Mouse (Mus musculus): Measurements from ENCODE around the gene Trap1a. TPM values are rescaled to one million over a fixed set of nuclear protein-coding genes. Genes with fewer than 3 reads are reported as not detected.
"Not testable (repeated sequence)": the region's sequence is repeated elsewhere in the genome, so short reads cannot be mapped to it uniquely, and the experiment has no call there.

Trap1a gene
- total RNA-seq (2021) = not detected
- long read RNA-seq, experiment 1 = 0 reads
- long read RNA-seq, experiment 2 = 0 reads

DNA sequence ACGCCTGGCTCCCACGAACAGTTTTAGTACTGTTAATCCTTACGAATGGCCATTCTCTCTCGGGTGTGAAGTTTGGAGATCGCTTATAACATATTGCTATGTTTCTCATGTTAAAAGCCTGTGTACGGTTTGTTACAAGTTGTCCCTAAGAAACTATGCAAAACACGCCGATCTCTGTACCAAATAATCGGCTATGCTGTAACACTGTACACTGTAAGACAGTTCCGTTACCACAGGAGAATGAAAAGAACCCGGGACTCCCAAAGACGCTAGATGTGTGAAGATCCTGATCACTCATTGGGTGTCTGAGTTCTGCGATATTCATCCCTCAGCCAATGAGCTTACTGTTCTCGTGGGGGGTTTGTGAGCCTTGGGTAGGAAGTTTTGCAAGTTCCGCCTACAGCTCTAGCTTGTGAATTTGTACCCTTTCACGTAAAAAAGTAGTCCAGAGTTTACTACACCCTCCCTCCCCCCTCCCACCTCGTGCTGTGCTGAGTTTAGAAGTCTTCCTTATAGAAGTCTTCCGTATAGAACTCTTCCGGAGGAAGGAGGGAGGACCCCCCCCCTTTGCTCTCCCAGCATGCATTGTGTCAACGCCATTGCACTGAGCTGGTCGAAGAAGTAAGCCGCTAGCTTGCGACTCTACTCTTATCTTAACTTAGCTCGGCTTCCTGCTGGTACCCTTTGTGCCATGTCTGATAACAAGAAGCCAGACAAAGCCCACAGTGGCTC is at the start of gene Trap1a:
Gene Trap1a (plus strand): TSS at position 421 of the 732 bp plus-strand sequence.
- TF ChIP-seq CTCF (conservative IDR thresholded peaks at IDR 0.05) = no peak
- DNase-seq (ENCODE audit: low spot score in 2 of 2) = no peak
- Histone ChIP-seq H3K4me3 (no peak within 1 kb of the TSS), H3K27ac (no peak within 1 kb of the TSS)

DNA sequence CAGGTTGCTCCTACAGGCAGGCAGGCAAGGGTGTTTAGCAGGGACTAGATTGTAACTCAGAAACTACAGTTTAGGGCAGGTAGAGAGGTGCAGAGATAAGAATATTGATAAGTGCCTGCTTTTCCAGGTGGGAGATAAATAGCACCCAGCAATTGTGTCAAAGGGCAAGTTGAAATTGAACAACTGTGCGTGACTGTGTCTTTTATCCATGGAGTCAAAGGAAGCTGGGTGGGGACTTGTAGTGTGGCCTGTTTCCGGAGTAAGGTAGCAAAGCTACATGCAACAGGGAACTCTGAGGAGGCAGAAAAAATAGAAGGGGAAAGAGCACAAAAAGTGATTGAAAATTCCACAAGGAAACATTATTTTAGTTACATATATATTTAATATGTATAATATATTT is 40.4 kb upstream of the Trap1a start:
- Histone ChIP-seq H3K4me3 (no peak overlapping the region), H3K27ac (no peak overlapping the region)
- no peak for DNase-seq (ENCODE audit: low spot score in 2 of 2)
- TF ChIP-seq CTCF (conservative IDR thresholded peaks at IDR 0.05) = no peak

DNA sequence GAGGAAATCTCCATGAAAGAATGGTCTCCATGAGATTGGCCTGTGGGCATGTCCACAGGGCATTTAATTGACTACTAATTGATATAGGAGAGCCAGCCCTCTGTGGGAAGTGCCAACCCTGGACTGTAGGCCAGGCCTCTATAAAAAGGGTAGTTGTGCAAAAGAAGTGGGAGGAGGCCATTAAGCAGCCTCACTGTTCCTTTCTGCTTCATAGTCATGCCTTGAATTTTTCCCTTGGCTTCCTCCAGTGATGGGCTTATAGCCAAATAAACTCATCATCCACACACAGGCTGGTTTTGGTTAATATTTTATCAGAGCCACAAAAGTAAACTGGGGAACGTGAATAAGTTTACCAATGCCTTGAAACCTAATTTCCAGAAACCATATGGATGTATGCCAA is 38.2 kb upstream of the Trap1a start:
- Histone ChIP-seq H3K4me3 (no peak overlapping the region), H3K27ac (no peak overlapping the region)
- TF ChIP-seq CTCF (conservative IDR thresholded peaks at IDR 0.05) = no peak
- DNase-seq (ENCODE audit: low spot score in 2 of 2) = no peak

DNA sequence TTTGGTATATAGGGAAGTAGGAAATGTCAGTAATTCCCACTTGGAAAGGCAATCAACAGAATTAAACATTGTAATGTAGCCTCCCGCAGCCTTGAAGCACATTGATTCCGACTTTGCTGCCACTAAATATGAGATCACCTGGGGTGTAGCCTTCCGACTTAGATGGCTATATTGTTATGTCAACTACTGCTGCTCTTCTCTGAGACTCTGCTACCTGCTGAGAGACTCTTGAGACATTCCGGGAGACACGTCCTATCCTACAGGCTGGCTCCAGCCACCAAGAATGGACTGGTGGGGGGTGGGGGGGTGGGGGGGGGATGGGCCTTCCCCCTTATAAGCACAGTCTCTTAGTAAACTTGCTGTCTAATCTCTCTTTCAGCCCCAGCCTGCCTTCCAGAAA is 16.1 kb upstream of the Trap1a start:
- not testable (repeated sequence) for H3K27ac ChIP-seq; H3K4me3 ChIP-seq; DNase-seq (ENCODE audit: low spot score in 2 of 2)

DNA sequence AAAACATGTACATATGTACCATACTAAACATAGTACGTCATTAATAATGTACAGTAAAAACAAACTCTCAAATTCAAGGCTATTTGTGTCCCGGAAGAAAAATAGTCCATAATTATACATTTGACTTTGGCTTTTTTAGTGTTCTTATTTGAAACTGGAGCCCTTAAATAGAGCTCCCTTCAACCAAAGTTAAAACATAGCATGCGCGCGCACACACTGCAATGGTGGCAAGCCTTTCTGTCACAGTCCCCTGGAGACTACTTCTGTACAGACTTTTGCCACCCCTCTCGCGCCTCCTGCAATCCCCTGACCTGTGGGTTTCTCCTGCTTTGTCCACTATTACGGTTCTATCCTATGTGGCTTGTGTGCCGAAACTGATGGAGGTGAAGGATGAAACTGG is 900 bp upstream of the Trap1a start:
- no peak overlapping the region for H3K4me3 ChIP-seq
- H3K27ac ChIP-seq = no peak overlapping the region
- no peak for DNase-seq (ENCODE audit: low spot score in 2 of 2)
- no peak for TF ChIP-seq CTCF (conservative IDR thresholded peaks at IDR 0.05)

DNA sequence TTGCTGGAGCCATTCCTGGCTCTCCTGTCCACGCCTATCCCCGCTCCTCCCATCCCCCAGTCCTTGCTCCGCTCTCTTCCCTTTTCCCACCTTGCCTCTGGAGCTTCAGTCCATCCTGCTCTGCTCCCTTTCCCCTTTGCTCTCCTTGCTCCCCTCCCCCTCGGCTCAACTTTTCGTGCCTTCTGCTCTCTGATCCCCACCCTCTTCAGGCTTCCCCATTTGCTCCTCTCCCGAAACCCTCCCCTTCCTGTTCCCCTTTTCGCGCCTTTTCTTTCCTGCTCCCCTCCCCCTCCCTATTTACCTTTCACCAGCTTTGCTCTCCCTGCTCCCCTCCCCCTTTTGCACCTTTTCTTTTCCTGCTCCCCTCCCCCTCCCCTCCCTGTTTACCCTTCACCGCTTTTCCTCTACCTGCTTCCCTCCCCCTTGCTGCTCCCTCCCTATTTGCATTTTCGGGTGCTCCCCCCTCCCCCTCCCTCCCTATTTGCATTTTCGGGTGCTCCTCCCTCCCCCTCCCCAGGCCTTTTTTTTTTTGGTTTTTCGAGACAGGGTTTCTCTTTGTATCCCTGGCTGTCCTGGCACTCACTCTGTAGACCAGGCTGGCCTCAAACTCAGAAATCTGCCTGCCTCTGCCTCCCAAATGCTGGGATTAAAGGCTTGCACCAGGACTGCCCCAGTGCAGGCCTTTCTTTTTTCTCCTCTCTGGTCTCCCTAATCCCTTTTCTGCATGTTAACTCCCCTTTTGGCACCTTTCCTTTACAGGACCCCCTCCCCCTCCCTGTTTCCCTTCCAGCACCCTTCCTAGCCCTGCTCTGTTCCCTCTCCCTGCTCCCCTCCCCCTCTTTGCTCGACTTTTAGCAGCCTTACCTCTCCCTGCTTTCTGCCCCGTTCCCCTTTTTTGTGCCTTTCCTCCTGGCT is 1.3 kb downstream of the Trap1a start:
- no peak for TF ChIP-seq CTCF (conservative IDR thresholded peaks at IDR 0.05)

DNA sequence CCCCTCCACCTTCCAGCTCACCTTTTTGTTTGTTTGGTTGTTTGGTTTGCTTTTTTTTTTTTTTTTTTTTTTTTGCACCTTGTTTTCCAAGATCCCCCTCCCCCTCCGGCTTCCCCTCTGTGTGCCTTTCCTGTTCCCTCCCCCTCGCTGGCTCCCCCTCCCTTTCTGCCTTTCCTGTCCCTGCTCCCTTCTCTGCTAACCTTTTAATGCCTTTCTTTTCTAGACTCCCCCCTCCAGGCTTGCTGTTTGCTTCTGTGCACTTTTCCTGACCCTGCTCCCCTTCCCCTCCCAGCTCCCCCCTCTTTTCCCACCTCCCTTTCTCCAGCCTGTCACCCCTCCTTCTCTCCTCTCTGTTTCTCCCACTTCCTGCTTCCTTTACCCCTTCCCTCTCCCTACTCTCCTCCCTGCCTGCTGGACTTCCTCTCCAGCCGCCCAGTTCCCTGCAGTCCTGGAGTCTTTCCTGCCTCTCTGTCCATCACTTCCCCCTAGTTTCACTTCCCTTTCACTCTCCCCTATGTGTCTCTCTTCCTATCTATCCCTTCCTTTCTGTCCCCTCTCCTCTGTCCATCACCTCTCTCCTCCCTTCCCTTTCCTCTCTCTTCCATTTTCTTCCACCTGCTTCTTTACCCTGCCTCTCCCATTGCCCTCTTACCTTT is 2.1 kb downstream of the Trap1a start:
- no peak for TF ChIP-seq CTCF (conservative IDR thresholded peaks at IDR 0.05)
- no peak overlapping the region for H3K27ac ChIP-seq
- DNase-seq (ENCODE audit: low spot score in 2 of 2) = no peak
- no peak overlapping the region for H3K4me3 ChIP-seq

More for the DNA sequence above, 1.3 kb downstream of the Trap1a start:
- Histone ChIP-seq H3K4me3 (no peak overlapping the region), H3K27ac (no peak overlapping the region)
- DNase-seq (ENCODE audit: low spot score in 2 of 2) = no peak

DNA sequence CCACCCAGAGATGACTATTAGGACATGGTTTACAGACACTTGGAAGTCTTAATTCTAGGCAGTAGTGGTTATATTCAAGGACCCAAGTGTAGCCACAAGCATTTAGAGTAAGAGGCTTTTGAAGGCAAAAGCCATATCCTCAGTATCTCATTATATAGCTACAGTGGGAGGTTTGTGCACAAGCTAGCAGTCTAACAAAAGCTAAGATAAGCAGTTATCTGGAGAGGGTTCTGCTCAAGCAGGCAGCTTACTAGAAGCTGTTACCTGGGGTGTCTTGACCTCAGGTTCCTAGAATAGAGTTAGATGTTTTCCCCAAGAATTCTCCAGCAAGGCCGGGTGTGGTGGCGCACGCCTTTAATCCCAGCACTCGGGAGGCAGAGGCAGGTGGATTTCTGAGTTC is 6.1 kb downstream of the Trap1a start:
- no peak for DNase-seq (ENCODE audit: low spot score in 2 of 2)
- no peak overlapping the region for H3K4me3 ChIP-seq
- no peak overlapping the region for H3K27ac ChIP-seq
- no peak for TF ChIP-seq CTCF (conservative IDR thresholded peaks at IDR 0.05)

DNA sequence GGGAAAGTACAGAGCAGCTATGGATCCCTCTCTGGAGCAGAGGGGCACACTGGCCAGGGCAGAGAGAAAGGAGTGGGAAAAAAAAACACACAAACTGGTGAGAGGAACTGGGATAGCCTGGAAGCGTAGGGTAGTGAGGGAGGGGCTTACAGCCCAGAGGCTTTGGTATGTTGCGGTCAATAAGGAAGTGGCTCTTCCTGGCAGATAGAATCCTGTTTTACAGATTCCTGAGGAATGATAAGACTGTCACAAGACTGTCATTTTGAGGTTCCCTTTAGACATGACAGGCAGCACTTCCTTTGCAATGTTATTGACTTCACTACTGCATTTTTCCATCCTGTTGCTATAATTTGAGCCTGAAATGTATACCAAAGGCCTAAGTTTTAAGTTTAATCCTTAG is 7.7 kb downstream of the Trap1a start:
- no peak overlapping the region for H3K4me3 ChIP-seq
- no peak overlapping the region for H3K27ac ChIP-seq
- DNase-seq (ENCODE audit: low spot score in 2 of 2) = no peak
- TF ChIP-seq CTCF (conservative IDR thresholded peaks at IDR 0.05) = no peak

DNA sequence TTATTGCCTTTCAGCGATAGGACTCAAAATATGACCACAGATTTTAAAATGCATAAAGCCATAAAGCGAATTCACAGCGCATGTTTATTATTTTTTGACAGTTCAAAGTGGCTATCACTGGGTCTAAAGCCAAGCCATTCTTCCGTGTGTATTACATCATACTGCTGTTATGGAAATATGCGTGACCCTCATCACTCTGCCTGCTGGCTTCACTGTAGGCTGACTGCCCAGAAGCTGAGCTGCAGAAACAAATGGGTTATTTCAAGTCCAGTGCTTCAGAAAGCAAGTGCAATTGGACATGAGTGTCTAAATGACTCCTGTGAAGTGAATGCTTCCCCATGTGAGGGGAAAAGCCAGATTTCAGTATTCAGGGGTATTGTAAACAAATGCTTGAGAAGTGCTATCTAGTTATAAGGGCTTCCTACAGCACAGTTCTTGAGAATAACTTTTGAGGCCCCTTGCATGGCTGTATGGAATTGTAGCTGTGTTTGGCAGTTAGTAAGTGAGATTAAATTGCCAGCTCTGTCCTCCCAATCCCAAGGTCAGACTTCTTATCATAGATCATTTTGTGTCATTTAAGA is 18.8 kb downstream of the Trap1a start:
- no peak for TF ChIP-seq CTCF (conservative IDR thresholded peaks at IDR 0.05)
- no peak for DNase-seq (ENCODE audit: low spot score in 2 of 2)

DNA sequence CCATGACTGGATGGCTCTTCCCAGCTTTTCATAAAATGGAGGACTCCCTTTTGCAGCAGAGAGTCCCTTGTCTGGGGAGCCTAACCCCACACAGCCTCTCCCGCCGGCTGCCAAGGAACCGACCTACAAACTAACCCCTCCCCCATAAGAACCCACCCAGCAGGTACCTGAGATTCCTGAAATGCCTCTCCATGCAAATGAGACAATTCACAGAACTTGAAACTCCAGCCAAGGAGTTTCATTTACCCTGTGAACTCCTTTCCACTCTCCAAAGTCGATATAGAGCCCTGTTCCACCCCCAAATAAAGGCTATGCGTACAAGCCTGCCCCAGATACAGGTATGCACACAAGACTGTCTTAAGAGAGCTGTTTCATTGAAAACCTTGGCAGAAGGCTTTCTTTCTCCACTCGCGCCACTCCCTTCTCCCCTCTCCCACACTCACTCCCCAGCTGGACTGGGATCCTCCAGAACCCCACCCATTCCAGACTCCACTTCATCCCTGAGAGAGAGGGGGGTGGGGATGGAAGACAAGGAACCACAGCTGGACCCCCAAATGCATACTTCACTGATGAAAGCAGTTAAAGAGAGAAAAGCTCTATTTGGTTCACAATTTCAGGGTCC is 24.3 kb downstream of the Trap1a start:
- H3K27ac ChIP-seq = no peak overlapping the region
- TF ChIP-seq CTCF (conservative IDR thresholded peaks at IDR 0.05) = no peak

More for the DNA sequence above, 18.8 kb downstream of the Trap1a start:
- Histone ChIP-seq H3K27ac (no peak overlapping the region), H3K4me3 (no peak overlapping the region)

DNA sequence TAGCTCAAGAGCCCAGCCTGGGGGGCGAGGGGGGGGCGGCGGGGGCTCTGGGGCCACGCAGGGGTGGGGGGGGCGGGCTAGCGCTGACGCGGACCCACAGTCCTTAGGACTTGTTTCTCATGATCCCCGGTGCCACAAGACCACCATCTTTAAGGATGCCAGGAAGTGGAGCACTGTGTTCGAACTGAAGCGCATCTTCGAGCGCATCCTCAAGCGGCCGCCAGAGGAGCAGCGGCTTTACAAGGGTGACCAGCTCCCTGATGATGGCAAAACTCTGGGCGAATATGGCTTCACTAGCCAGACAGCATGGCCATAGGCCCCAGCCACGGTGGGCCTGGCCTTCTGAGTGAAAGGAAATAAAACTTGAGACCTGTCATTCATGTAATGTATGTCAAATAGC is 24.9 kb downstream of the Trap1a start:
- TF ChIP-seq CTCF (conservative IDR thresholded peaks at IDR 0.05) = no peak

More for the DNA sequence above, 24.3 kb downstream of the Trap1a start:
- DNase-seq (ENCODE audit: low spot score in 2 of 2) = no peak
- H3K4me3 ChIP-seq = no peak overlapping the region

More for the DNA sequence above, 24.9 kb downstream of the Trap1a start:
- Histone ChIP-seq H3K27ac (no peak overlapping the region), H3K4me3 (no peak overlapping the region)
- DNase-seq (ENCODE audit: low spot score in 2 of 2) = no peak
